Mouse (Mus musculus): ENCODE measurements around the gene Krtap4-1.

Krtap4-1 gene

GRCm38 (mm10) chr11:99585096-99585495, 42.9 kb downstream of the Krtap4-1 start:
- peak; percentile 25 for DNase-seq (ENCODE audit: low spot score)

GRCm38 (mm10) chr11:99583245-99583704, 44.8 kb downstream of the Krtap4-1 start, which contains the start of gene Krtap1-4:
TSS of gene Krtap1-4 (minus strand) at chr11:99583654.
- no peak for DNase-seq (ENCODE audit: low spot score)

GRCm38 (mm10) chr11:99581564-99581963, 46.5 kb downstream of the Krtap4-1 start:
- no peak for DNase-seq (ENCODE audit: low spot score)

GRCm38 (mm10) chr11:99581051-99581450, 47.0 kb downstream of the Krtap4-1 start:
- no peak for DNase-seq (ENCODE audit: low spot score)

GRCm38 (mm10) chr11:99580636-99581035, 47.4 kb downstream of the Krtap4-1 start, which contains the start of gene Krtap1-5:
TSS of gene Krtap1-5 (minus strand) at chr11:99581016.
- no peak for DNase-seq (ENCODE audit: low spot score)

All from layer of hippocampus, adult 9-10 months (tissue).